Mouse (Mus musculus) mature B cell (primary cell): ENCODE results near the gene Fkbp3.
"Not testable (repeated sequence)": the region's sequence is repeated elsewhere in the genome, so short reads cannot be mapped to it uniquely, and the experiment has no call there.

ENCODE experiments used
- in situ Hi-C: fragments of 300-500 bp; cut with MboI; formaldehyde crosslinking; loops from 2 replicates; pipeline ENCODE4 v1.14.3; 2019

The Fkbp3 gene

GRCm38 (mm10) chr12:65073611-65074178, at the start of gene Fkbp3:
Gene Fkbp3 (minus strand): TSS chr12:65074007.
- in situ Hi-C loops: no loop called here

- in situ Hi-C loops: no loop called here
Measured at GRCm38 (mm10) chr12:65119451-65119850, 45.6 kb upstream of the Fkbp3 start.

GRCm38 (mm10) chr12:65118968-65119367, 45.2 kb upstream of the Fkbp3 start:
- in situ Hi-C loops: no loop called here

- in situ Hi-C loops: not testable (repeated sequence)
Measured at GRCm38 (mm10) chr12:65114978-65115377, 41.2 kb upstream of the Fkbp3 start.

- in situ Hi-C loops: no loop called here
Measured at GRCm38 (mm10) chr12:65113925-65114324, 40.1 kb upstream of the Fkbp3 start.

- in situ Hi-C loops: no loop called here
Measured at GRCm38 (mm10) chr12:65112811-65113210, 39.0 kb upstream of the Fkbp3 start.

- in situ Hi-C loops: no loop called here
Measured at GRCm38 (mm10) chr12:65111503-65111902, 37.7 kb upstream of the Fkbp3 start.

- in situ Hi-C loops: no loop called here
Measured at GRCm38 (mm10) chr12:65108746-65109145, 34.9 kb upstream of the Fkbp3 start.

- in situ Hi-C loops: no loop called here
Measured at GRCm38 (mm10) chr12:65076906-65077305, 3.1 kb upstream of the Fkbp3 start.

GRCm38 (mm10) chr12:65075733-65076310, 2.0 kb upstream of the Fkbp3 start:
- in situ Hi-C loops: no loop called here

GRCm38 (mm10) chr12:65075085-65075732, 1.4 kb upstream of the Fkbp3 start, which contains the start of gene Fancm:
Gene Fancm (plus strand): TSS chr12:65075603.
- in situ Hi-C loops: no loop called here

GRCm38 (mm10) chr12:65074651-65075050, 844 bp upstream of the Fkbp3 start:
- in situ Hi-C loops: no loop called here

- in situ Hi-C loops: no loop called here
Measured at GRCm38 (mm10) chr12:65072911-65073610, 746 bp downstream of the Fkbp3 start.

- in situ Hi-C loops: no loop called here
Measured at GRCm38 (mm10) chr12:65068409-65068808, 5.4 kb downstream of the Fkbp3 start.

- in situ Hi-C loops: no loop called here
Measured at GRCm38 (mm10) chr12:65066234-65066633, 7.6 kb downstream of the Fkbp3 start.

GRCm38 (mm10) chr12:65065241-65065640, 8.6 kb downstream of the Fkbp3 start:
- in situ Hi-C loops: no loop called here

GRCm38 (mm10) chr12:65061082-65061481, 12.7 kb downstream of the Fkbp3 start:
- in situ Hi-C loops: no loop called here

GRCm38 (mm10) chr12:65058203-65058602, 15.6 kb downstream of the Fkbp3 start:
- in situ Hi-C loops: no loop called here

- in situ Hi-C loops: no loop called here
Measured at GRCm38 (mm10) chr12:65048799-65049198, 25.0 kb downstream of the Fkbp3 start.

- in situ Hi-C loops: no loop called here
Measured at GRCm38 (mm10) chr12:65037546-65037937, 36.3 kb downstream of the Fkbp3 start.

GRCm38 (mm10) chr12:65036892-65037545, 36.8 kb downstream of the Fkbp3 start:
- in situ Hi-C loops: no loop called here

GRCm38 (mm10) chr12:65036190-65036870, 37.5 kb downstream of the Fkbp3 start, which contains the start of gene Prpf39:
Gene Prpf39 (plus strand): TSS chr12:65036333.
- in situ Hi-C loops: no loop called here
